Mouse (Mus musculus) neural tube, embryonic 14.5 days (tissue): ENCODE data around the gene Dnlz. TPM values are rescaled to one million over a fixed set of nuclear protein-coding genes. Genes with fewer than 3 reads are reported as not detected.

Experiments used
- ATAC-seq: fragments of 200-750 bp; cut with Nextera tagmentation; 2 replicates; pipeline ENCODE4 v1.8.0; 2017; ENCODE audit warnings: low read depth, mild to moderate bottlenecking, moderate TSS enrichment, moderate library complexity
- H3K27ac ChIP-seq: fragments of 300-500 bp; sonication (generic); 2 replicates; pipeline ENCODE4 v1.5.1; 2014; ENCODE audit warnings: low read depth, mild to moderate bottlenecking, control low read depth, low read length, moderate library complexity, mixed read lengths
- H3K27me3 ChIP-seq: fragments of 300-500 bp; sonication (generic); 2 replicates; pipeline ENCODE4 v1.6.1; 2014; ENCODE audit warnings: low read length; ENCODE audit not compliant: control insufficient read depth, insufficient read depth
- H3K36me3 ChIP-seq: fragments of 300-500 bp; sonication (generic); 2 replicates; pipeline ENCODE4 v1.6.1; 2014; ENCODE audit warnings: low read length, mixed read lengths; ENCODE audit not compliant: control insufficient read depth, insufficient read depth
- H3K4me1 ChIP-seq: fragments of 300-500 bp; sonication (generic); 2 replicates; pipeline ENCODE4 v1.6.1; 2014; ENCODE audit warnings: low read length; ENCODE audit not compliant: control insufficient read depth, insufficient read depth
- H3K4me2 ChIP-seq: fragments of 300-500 bp; sonication (generic); 2 replicates; pipeline ENCODE4 v1.6.1; 2014; ENCODE audit warnings: mild to moderate bottlenecking, low read depth, low read length, control low read depth
- H3K4me3 ChIP-seq: fragments of 300-500 bp; sonication (generic); 2 replicates; pipeline ENCODE4 v1.5.1; 2014; ENCODE audit warnings: low read depth, low read length, control low read depth, mixed read lengths
- H3K9ac ChIP-seq: fragments of 300-500 bp; sonication (generic); replicated peaks from 2 replicates; pipeline ENCODE4 v1.6.1; 2014; ENCODE audit warnings: low read depth, mild to moderate bottlenecking, control low read depth, low read length, mixed read lengths
- H3K9me3 ChIP-seq: fragments of 300-500 bp; sonication (generic); 2 replicates; pipeline ENCODE4 v1.6.1; 2016; ENCODE audit warnings: low read length; ENCODE audit not compliant: control insufficient read depth
- WGBS: fragments of 180-500 bp; shearing (Covaris S2); extraction: QIAGEN DNeasy Blood & Tissue Kit; methylation state at CpG from one replicate; pipeline ENCODE4 v1.1.7; 2014; 5-methylcytosine and 5-hydroxymethylcytosine counted together
- polyA plus RNA-seq: library from polyadenylated mRNA; unstranded; fragments of >200 nt; fragmentation: Nextera tagmentation; extraction: Ambion mirVana; gene quantifications from 2 replicates; pipeline ENCODE4 v1.2.1, GENCODE M21; 2014

Gene Dnlz
- polyA plus RNA-seq, 1 experiment from 2014 or later: 26.6 TPM

DNA sequence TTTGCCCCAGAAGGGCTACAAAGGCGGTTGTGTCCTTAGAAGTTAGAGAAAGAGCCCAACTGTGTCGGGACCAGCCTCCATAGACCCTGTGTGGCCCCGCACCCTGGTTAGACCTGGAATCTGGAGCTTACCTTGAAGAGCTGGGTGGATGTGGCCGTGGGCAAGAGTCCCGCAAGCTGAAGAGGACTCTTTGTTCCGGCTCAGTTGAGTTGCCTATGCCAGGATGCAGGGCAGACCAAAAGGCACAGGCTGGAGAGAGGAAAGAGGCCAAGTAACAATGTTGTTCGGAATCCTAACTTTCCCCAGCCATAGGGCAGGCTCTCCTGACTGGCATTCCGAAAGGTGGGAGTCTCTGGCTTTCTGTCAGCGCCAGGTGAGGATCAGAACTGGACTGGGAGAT lies 32.8 kb downstream of the Dnlz start:
- H3K4me1 ChIP-seq: peaks cover 38% of the 10 kb centered on the region
- H3K27me3 ChIP-seq: no peaks in the 10 kb centered on the region
- H3K4me3 ChIP-seq: no peak overlapping the region
- ATAC-seq: no peak
- H3K27ac ChIP-seq: no peak overlapping the region
- H3K4me2 ChIP-seq: no peak overlapping the region
- H3K9me3 ChIP-seq: no peaks in the 10 kb centered on the region
- 94% methylated on average over 9 of the region's 9 CpGs for WGBS
- H3K9ac ChIP-seq: no peak overlapping the region
- peaks cover 12% of the 10 kb centered on the region; the same call in 1 of the 2 replicates for H3K36me3 ChIP-seq

DNA sequence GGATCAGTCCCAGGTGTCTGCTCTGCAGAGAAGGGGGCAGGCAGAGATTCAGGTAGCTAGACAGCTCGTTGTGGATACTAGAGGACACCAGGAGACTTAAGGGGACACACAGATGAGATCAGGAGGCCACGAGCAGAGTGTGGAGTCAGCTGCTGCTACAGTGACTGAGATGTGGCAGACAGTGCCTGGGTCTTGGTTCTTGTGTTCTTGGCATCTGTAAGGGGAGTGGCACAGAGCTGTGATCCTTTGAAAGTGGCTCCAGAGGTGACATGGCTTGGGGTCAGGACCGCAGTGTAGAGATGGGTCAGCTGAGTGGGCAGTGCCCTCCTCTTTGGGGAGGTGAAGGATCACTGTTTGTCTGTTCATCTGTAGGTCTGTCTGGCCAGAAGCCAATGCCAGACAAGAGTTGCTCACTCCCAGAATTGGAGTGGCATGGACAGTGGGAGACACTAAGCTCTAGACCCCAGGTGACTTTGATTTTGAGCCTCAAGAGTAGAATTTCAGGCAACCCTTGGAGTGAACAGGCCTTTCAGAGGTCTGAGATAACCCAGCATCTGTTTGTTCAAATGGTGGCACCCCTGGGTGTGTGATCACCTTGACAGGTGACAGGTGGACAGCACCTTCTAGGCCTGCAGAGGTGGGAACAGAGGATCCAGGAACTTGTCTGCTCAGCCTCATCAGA lies 33.8 kb downstream of the Dnlz start:
- Histone ChIP-seq H3K4me2 (peak overlapping the region; percentile 98), H3K27ac (no peak overlapping the region), H3K27me3 (no peaks in the 10 kb centered on the region), H3K4me3 (no peak overlapping the region), H3K36me3 (peaks cover 2% of the 10 kb centered on the region; the same call in 1 of the 2 replicates), H3K9me3 (no peaks in the 10 kb centered on the region), H3K9ac (0 out of 2 replicates have a peak overlapping the region, but pooled peaks have one; percentile 16), H3K4me1 (peaks cover 38% of the 10 kb centered on the region)
- ATAC-seq: no peak
- WGBS: 84% methylated on average over 3 of the region's 3 CpGs

DNA sequence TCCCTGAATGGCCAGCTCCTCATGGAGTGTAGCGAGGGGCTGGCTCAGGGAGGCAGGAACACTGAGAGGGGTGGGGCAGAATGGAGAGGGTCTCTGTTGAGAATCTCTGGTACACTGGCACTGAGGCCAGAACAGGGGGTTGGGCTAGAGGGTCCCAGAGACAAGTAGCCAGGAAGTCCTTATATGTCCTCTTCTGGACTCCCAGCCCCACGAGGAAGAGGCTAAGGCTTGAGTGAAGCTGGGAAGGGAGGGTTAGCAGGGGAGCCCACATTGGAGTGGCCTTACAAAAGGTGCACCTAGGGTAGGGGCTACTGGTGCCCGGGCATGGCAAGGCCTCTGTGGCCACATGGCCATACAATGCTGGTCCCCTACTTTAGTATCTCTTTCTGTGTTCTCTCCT lies 34.5 kb downstream of the Dnlz start:
- Histone ChIP-seq H3K27ac (no peak overlapping the region), H3K9ac (peak overlapping the region; percentile 99; the same call in 1 of the 2 replicates), H3K4me2 (peak overlapping the region; percentile 98), H3K9me3 (no peaks in the 10 kb centered on the region), H3K36me3 (no peaks in the 10 kb centered on the region), H3K4me1 (peaks cover 38% of the 10 kb centered on the region), H3K4me3 (peak overlapping the region; percentile 85), H3K27me3 (no peaks in the 10 kb centered on the region)
- 67% methylated on average over 3 of the region's 3 CpGs for WGBS
- ATAC-seq: no peak

DNA sequence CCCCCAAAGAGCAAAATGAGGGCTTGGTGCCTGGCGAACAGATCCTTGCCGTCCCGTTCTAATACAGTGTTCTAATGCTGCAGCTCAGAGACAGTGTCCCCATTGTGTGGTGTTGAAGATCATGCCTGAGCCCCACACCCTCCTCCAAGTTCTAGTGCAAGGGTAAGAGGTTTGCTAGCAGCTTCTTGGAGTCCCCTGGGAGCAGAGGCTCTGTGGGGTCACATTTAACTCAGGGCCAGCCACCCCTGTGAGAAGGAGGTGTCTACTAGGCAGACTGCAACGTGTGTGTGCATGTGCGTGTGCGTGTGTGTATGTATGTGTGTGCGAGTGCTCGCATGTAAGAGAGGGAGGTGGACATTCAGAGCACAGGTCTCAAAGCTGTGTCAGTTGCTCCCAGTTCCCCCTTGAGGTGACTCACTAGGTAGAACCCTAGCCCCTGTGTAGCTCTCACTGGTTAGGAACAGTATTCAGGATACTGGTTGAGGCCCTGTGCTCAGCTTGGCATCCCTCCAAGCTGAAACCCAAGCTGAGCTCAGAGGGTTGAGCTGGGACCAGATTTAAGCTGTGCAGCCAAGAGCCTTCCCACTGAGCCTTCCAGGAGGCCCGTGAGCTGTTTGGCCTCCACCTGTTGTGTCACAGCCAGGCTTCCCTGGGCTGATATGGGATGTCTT lies 35.2 kb downstream of the Dnlz start:
- Histone ChIP-seq H3K4me2 (peak overlapping the region; percentile 98), H3K27ac (peak overlapping the region; percentile 96), H3K4me3 (peak overlapping the region; percentile 85), H3K9ac (peak overlapping the region; percentile 99), H3K9me3 (no peaks in the 10 kb centered on the region), H3K36me3 (no peaks in the 10 kb centered on the region), H3K27me3 (no peaks in the 10 kb centered on the region), H3K4me1 (peaks cover 38% of the 10 kb centered on the region)
- 54% methylated on average over 9 of the region's 9 CpGs for WGBS
- 0 out of 2 replicates have a peak, but pooled peaks have one; percentile 12 for ATAC-seq

DNA sequence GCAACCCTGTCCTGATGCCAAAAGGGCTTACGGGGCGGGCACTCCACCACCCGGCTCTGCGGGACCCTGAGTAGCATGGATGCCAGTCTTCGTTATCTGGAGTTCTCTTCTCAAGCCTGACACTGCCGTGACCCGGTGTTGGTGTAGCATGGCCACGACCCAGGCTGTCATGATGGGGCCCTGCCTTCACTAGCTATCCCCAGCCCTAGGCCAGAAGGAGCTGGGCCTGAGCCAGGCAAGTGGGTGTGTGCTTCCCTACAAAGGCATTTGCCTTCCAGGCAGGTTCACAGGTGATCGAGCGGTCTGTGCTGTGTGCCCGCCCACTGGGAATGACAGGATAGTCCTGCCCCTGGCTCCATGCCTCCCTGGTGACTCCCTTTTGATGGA lies 36.0 kb downstream of the Dnlz start:
- H3K36me3 ChIP-seq: no peaks in the 10 kb centered on the region
- H3K4me2 ChIP-seq: peak overlapping the region; percentile 98
- no peaks in the 10 kb centered on the region for H3K27me3 ChIP-seq
- peaks cover 38% of the 10 kb centered on the region for H3K4me1 ChIP-seq
- no peaks in the 10 kb centered on the region for H3K9me3 ChIP-seq
- peak overlapping the region; percentile 85 for H3K4me3 ChIP-seq
- WGBS: 0% methylated on average over 11 of the region's 11 CpGs
- peak; percentile 39 for ATAC-seq
- peak overlapping the region; percentile 96 for H3K27ac ChIP-seq
- peak overlapping the region; percentile 99 for H3K9ac ChIP-seq

DNA sequence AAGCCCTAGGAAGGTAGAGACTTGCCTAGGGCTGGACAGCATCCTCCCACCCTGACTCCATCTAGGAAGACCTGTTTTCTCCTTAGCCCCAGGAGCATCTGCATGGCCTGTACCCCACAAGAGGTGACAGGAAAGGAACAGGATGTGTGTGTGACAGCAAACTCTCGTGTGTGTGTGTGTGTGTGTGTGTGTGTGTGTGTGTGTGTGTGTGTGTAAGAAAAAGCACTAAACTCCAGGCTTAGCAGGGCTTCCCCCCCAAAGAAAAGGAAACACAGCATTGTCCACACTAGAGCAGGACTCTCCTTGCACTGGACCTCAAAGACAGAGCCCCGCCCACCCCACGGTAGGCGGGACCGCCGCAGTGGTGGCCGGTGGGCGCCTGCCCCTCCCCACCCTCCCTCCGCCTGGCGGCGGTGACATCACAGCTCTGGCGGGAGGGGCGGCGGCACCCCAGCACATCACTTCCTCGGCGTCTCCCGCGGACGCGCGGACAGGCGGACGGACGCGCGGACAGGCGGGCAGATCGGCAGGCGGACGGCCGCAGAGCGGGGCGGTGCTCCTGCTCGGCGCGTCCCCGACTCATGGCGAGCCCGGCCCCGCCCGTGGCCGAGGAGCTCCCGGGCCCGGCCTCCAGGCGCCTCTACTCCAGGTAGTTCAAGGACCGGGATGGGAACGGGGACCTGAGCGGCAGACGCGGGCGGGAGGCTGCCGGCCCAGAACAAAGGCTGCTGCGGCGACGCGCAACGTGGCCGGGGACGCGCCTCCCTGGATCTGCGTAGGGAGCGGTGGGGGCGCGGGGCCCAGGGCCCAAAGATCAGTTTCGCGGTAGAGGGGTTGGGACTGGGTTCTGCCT lies 36.6 kb downstream of the Dnlz start, which contains the start of gene Gpsm1:
TSS of gene Gpsm1 (plus strand) at position 444 of the 853 bp plus-strand sequence.
- Histone ChIP-seq H3K36me3 (no peaks in the 10 kb centered on the region), H3K27me3 (no peaks in the 10 kb centered on the region), H3K9ac (peak within 1 kb of the TSS; percentile 99), H3K4me2 (peak within 1 kb of the TSS; percentile 98), H3K4me3 (peak within 1 kb of the TSS; percentile 85), H3K27ac (peak within 1 kb of the TSS; percentile 96), H3K4me1 (peaks cover 36% of the 10 kb centered on the region), H3K9me3 (no peaks in the 10 kb centered on the region)
- WGBS: under 1% methylated on average over 62 of the region's 66 CpGs
- ATAC-seq: peak; percentile 84

DNA sequence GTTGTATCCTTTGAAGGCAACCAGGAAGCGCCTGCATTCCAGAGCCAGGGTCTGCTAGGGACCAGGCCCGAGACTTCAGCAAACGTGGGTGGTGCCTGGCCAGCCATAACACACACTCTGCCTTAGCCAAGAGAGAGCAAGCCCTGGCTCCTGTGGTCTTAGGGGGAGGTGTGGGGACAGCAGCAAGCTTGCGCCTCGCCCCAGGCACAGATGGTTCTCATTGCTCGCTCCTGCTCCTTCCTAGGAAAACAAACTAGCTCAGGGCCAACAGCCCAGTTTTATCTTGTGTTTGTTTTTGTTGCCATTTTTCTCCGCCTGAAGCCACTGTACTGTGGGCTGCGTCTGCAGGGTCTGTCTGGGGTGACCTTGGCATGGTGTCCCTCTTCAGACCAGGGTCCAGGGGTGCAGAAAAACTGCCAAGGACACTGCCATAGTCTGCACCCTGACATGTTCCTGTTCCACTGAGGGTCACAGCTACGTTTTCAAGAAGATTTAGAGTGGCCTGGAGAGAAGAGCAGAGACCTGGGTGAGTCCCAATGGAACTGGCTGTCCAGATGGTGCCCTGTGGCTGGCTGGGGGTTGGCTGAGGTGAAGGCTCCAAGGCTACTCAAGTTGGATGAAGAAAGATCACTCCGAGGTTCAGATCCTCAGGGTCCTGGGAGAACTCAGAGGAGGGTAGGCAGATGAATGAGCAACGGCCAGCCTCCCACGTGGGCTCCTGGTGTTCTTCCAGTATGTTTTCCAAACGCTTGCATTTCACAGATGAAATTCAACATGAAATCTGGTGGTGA lies 37.4 kb downstream of the Dnlz start:
- no peaks in the 10 kb centered on the region for H3K36me3 ChIP-seq
- H3K9ac ChIP-seq: no peak overlapping the region; the same call in 1 of the 2 replicates
- H3K27me3 ChIP-seq: no peaks in the 10 kb centered on the region
- peaks cover 29% of the 10 kb centered on the region for H3K4me1 ChIP-seq
- peak overlapping the region; percentile 85 for H3K4me3 ChIP-seq
- H3K9me3 ChIP-seq: no peaks in the 10 kb centered on the region
- 67% methylated on average over 13 of the region's 13 CpGs for WGBS
- ATAC-seq: no peak
- H3K4me2 ChIP-seq: peak overlapping the region; percentile 98; the same call in 1 of the 2 replicates
- peak overlapping the region; percentile 96 for H3K27ac ChIP-seq

DNA sequence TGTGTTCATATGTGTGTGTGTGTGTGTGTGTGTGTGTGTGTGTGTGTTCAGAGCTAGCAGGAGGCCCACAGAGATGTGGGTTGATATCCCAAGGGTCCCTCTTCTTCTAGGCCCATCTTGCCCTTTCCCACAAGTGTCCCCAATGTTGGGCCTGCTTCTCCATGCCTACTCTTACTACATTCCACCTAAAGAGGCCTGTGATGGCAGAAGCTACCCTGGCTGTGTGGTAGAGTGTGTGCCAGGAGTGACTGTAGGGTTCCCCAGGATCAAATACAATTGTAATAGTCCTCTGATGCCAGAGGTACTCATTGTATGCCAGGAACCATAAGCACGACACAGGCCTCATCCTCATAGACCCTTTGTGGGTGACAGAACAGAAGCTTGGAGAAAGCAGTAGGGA lies 38.5 kb downstream of the Dnlz start:
- H3K36me3 ChIP-seq: no peaks in the 10 kb centered on the region
- WGBS: 89% methylated on average over 1 of the region's 1 CpGs
- H3K27me3 ChIP-seq: no peaks in the 10 kb centered on the region
- H3K9me3 ChIP-seq: no peaks in the 10 kb centered on the region
- no peak for ATAC-seq
- H3K27ac ChIP-seq: no peak overlapping the region
- H3K4me1 ChIP-seq: peaks cover 19% of the 10 kb centered on the region
- no peak overlapping the region for H3K9ac ChIP-seq
- H3K4me2 ChIP-seq: no peak overlapping the region
- H3K4me3 ChIP-seq: no peak overlapping the region
